Mouse (Mus musculus): ENCODE data around the gene Atg4a.

DNA sequence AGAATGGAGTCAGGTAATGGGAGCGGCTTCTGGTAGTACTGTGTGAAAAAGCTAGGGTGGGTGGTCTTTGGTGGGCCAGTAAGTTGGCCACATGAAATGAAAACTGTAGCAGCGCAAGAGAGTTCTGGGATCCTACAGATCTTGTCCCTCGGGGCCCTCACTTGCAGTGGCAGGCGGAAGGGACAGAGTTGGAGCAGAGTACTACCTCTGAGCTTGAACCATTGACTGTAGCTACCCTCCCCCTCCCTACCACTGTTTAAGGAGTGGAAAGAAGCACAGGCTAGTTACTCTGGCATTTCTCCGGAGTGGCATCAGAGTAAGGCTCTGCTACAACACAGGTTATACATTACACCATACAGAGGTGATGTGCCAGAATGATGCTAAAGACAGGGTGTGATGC is 252 bp downstream of the Atg4a start:
- TF ChIP-seq CTCF (IDR thresholded peaks at IDR 0.05; ENCODE audit: low read depth, low read length) (no peak), POLR2A (IDR thresholded peaks at IDR 0.05; ENCODE audit: borderline replicate concordance, low read depth, low read length) (no peak)
